Mouse (Mus musculus) G1E (cell line): ENCODE measurements around the gene Gm13279.
"Not testable (repeated sequence)": the region's sequence is repeated elsewhere in the genome, so short reads cannot be mapped to it uniquely, and the experiment has no call there.

Source experiments
- CTCF ChIP-seq: IDR thresholded peaks from 2 replicates; pipeline ENCODE4 v1.5.1; 2012; ENCODE audit warnings: low read depth, low read length, inconsistent platforms, mixed read lengths
- GATA1 ChIP-seq: IDR thresholded peaks from 2 replicates; pipeline ENCODE4 v1.6.1; 2012; ENCODE audit warnings: borderline replicate concordance, low read length, inconsistent platforms, mixed read lengths
- GATA2 ChIP-seq: IDR thresholded peaks from 2 replicates; pipeline ENCODE4 v1.6.1; 2012; ENCODE audit warnings: low read depth, low read length, inconsistent platforms, borderline replicate concordance
- POLR2AphosphoS5 ChIP-seq: IDR thresholded peaks from 2 replicates; pipeline ENCODE4 v1.6.1; 2012; ENCODE audit warnings: low read depth, low read length, inconsistent platforms; ENCODE audit not compliant: insufficient replicate concordance

GRCm38 (mm10) chr4:88780320-88780719 is 16.9 kb upstream of the Gm13279 start:
- TF ChIP-seq CTCF, GATA1, GATA2, POLR2AphosphoS5: not testable (repeated sequence)
